Mouse (Mus musculus) forelimb bud, embryonic 11.5 days (tissue): ENCODE results near the gene Knop1.

Experiments used
- DNase-seq: peaks from one replicate; pipeline ENCODE4 v3.0.0-alpha.2; 2012; ENCODE audit warnings: low read depth, low spot score

The Knop1 gene

GRCm38 (mm10) chr7:118797600-118797999 is 58.5 kb downstream of the Knop1 start:
- no peak for DNase-seq

- no peak for DNase-seq
Observed at GRCm38 (mm10) chr7:118796838-118797237, 59.2 kb downstream of the Knop1 start.

GRCm38 (mm10) chr7:118795779-118796178 is 60.3 kb downstream of the Knop1 start:
- no peak for DNase-seq

GRCm38 (mm10) chr7:118793899-118794298 is 62.2 kb downstream of the Knop1 start:
- no peak for DNase-seq
